Mouse (Mus musculus) heart, postnatal 14 days (tissue): ENCODE results near the gene Zfy1. TPM values are rescaled to one million over a fixed set of nuclear protein-coding genes. Genes with fewer than 3 reads are reported as not detected.
"Not testable (repeated sequence)": the region's sequence is repeated elsewhere in the genome, so short reads cannot be mapped to it uniquely, and the experiment has no call there.

ENCODE experiments used
- DNase-seq, 2 experiments: peaks; one replicate each; pipeline ENCODE4 v3.0.0; 2021 to 2022
- intact Hi-C: fragments of 180-260 bp; cut with DNase I; formaldehyde crosslinking; loops from one replicate; pipeline ENCODE4 v1.15.1; 2025
- long read RNA-seq, 2 experiments: library from polyadenylated mRNA; stranded (forward); transcript quantifications; one replicate each; pipeline ENCODE4 v2.0.0; 2021
- total RNA-seq, 2 experiments: library from RNA; stranded (reverse); gene quantifications; 2 replicates each; pipeline ENCODE4 v1.2.3; 2021

Zfy1 gene
- total RNA-seq, result not detected
- long read RNA-seq, experiment 1, result 0 reads
- long read RNA-seq, experiment 2, result 0 reads

DNA sequence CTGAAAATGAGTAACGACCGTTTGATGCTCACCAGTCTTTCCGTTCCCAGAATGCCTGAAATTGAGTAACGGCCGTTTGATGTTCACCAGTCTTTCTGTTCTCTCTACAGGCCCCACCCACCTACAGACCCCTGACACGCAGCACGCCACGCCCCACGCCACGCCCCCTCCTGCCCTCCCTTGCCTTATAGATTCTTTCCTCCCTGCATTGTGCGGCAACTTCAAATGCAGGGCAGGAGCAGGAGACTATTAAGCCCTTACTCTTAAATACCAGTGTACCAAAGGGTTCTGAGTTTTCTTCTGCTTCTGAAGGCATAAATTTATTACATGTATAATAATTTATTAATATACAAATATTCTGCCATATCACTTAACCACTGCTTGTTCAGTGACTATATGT, at the start of gene Zfy1:
TSS of gene Zfy1 (minus strand) at position 101 of the 400 bp plus-strand sequence.
- DNase-seq, intact Hi-C loops: not testable (repeated sequence)

DNA sequence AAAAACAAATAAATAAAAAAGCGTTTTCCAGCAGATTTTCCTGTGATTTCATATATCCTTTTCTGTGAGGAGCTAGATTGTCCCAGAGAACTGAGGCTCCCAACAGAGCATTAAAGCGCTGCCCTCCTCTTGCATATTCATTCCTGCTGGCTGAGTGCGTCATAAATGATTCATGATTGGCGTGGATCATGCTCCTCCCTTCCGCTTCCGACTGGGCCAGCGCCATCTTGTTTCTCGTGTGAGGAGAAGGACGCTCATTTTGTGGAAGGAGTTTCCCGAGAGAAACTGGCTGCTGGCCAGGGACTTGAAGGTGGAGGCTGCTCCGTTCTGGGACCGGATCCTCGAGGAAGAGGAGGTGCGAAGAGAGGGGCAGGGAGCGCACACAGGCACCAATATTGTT, 21.2 kb upstream of the Zfy1 start, which contains the start of gene Uba1y:
TSS of gene Uba1y (plus strand) at position 254 of the 400 bp plus-strand sequence.
- intact Hi-C loops, result no loop called here
- no peak for DNase-seq

DNA sequence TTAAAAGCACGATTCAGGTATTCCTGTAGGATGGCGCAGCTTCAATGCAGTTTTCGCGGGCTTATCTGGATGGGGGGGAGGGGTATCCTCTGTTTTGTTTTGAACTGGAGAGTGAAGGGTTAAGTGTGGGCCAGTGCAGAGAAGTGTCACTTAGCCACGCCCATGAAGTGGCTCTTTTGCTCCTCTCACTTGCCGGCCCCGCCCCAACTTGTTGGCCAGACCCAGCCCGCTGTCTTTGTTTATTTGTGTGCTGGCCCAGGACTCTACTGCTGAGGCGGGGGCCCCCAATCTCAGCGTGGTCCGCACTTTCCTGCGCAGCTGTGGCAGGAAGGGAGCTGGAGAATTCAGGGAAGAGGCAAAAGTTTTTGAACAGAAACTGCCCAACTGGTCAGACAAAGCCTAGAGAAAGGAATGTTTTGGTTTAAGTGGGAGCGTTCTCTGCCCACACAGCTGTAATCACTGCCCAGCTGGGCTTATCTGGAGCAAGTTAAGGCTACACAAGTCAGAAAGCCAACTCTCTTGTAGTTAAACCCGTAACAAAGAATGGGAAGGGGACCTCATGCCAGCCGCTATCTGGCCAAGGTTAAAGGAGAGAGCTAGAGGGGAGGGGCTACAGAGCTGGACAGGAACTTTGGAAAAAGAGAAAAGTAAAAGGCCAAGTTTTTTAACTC, 11.9 kb upstream of the Zfy1 start:
- intact Hi-C loops, result no loop called here
- DNase-seq, result peak in 1 of 2 experiments; percentile 6

Other genes starting within 250 kb of the Zfy1 start
- not detected for gene Uba1y, start 21.2 kb upstream of the Zfy1 start, total RNA-seq
- gene Kdm5d, start 100.4 kb upstream of the Zfy1 start, total RNA-seq, result 10 to 100 TPM in 1 of 2 experiments, not detected in 1; 13.0 TPM
- 10 to 100 TPM in 1 of 2 experiments, not detected in 1; 73.1 TPM for gene Eif2s3y, start 213.1 kb upstream of the Zfy1 start, total RNA-seq